Mouse (Mus musculus) layer of hippocampus, adult 8-10 months (tissue): ENCODE results near the gene Tsc1. TPM values are rescaled to one million over a fixed set of nuclear protein-coding genes. Genes with fewer than 3 reads are reported as not detected.

Experiments
- DNase-seq, 2 experiments: peaks; one replicate each; pipeline ENCODE4 v3.0.0; 2022; ENCODE audit warnings: low spot score in 2 of 2
- total RNA-seq, 4 experiments: library from RNA; stranded (reverse); gene quantifications; 2 replicates each; pipeline ENCODE4 v1.2.4; 2022

The Tsc1 gene
- total RNA-seq, 4 experiments from 2014 or later: 42.0 to 55.4 (median 49.8) TPM

- no peak for DNase-seq
Measured at GRCm38 (mm10) chr2:28613599-28613998, 27.4 kb upstream of the Tsc1 start.

GRCm38 (mm10) chr2:28616358-28616757, 24.7 kb upstream of the Tsc1 start:
- no peak for DNase-seq

- no peak for DNase-seq
Measured at GRCm38 (mm10) chr2:28616874-28617273, 24.2 kb upstream of the Tsc1 start.

- DNase-seq: no peak
Measured at GRCm38 (mm10) chr2:28617498-28618486, 23.2 kb upstream of the Tsc1 start.

- no peak for DNase-seq
Measured at GRCm38 (mm10) chr2:28618777-28619336, 22.2 kb upstream of the Tsc1 start.

- no peak for DNase-seq
Measured at GRCm38 (mm10) chr2:28619369-28619768, 21.7 kb upstream of the Tsc1 start.

GRCm38 (mm10) chr2:28620522-28620921, 20.5 kb upstream of the Tsc1 start:
- no peak for DNase-seq

- DNase-seq: no peak
Measured at GRCm38 (mm10) chr2:28621111-28621510, 19.9 kb upstream of the Tsc1 start.

- no peak for DNase-seq
Measured at GRCm38 (mm10) chr2:28621664-28622171, 19.3 kb upstream of the Tsc1 start, which contains the start of gene Gfi1b. TSS of gene Gfi1b (minus strand) at chr2:28621982.

GRCm38 (mm10) chr2:28622521-28623124, 18.4 kb upstream of the Tsc1 start:
- DNase-seq: no peak

- no peak for DNase-seq
Measured at GRCm38 (mm10) chr2:28624870-28625269, 16.2 kb upstream of the Tsc1 start.

GRCm38 (mm10) chr2:28626038-28626437, 15.0 kb upstream of the Tsc1 start:
- no peak for DNase-seq

- DNase-seq: no peak
Measured at GRCm38 (mm10) chr2:28628053-28628452, 13.0 kb upstream of the Tsc1 start.

GRCm38 (mm10) chr2:28629911-28630381, 11.1 kb upstream of the Tsc1 start:
- DNase-seq: no peak

GRCm38 (mm10) chr2:28632626-28633025, 8.4 kb upstream of the Tsc1 start:
- no peak for DNase-seq

- DNase-seq: no peak
Measured at GRCm38 (mm10) chr2:28633136-28633535, 7.9 kb upstream of the Tsc1 start.

GRCm38 (mm10) chr2:28635199-28635598, 5.8 kb upstream of the Tsc1 start:
- no peak for DNase-seq

- DNase-seq: no peak
Measured at GRCm38 (mm10) chr2:28637106-28637845, 3.8 kb upstream of the Tsc1 start.

GRCm38 (mm10) chr2:28638352-28638751, 2.7 kb upstream of the Tsc1 start:
- DNase-seq: no peak

GRCm38 (mm10) chr2:28638886-28639285, 2.1 kb upstream of the Tsc1 start:
- DNase-seq: no peak

GRCm38 (mm10) chr2:28639794-28640193, 1.2 kb upstream of the Tsc1 start:
- no peak for DNase-seq
